Mouse (Mus musculus): ENCODE measurements around the gene Slc12a7.

DNA sequence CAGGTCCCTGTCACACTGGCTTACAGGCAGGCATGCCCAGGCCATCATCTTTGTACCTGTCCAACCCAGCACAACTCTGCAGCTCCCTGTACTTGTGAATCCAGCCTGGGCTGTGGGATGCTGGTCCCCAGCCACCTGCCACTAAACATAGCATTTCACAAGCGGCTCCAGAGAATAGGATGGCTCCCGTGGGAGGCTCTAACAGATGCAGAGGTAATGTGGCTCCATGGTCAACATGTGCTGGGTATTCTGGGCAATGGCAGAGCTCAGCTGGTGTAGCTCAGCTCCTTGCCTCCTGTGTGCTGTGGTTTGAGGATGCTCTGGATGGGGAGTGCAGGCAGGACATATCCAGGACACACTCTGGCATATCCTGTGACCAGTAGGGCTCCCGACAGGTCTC, 10.8 kb downstream of the Slc12a7 start:
- no peak for TF ChIP-seq POLR2A (IDR thresholded peaks at IDR 0.05; ENCODE audit: borderline replicate concordance, extremely low read depth, insufficient read depth, insufficient read length, poor library complexity, severe bottlenecking)
- no peak for TF ChIP-seq CTCF (IDR thresholded peaks at IDR 0.05; ENCODE audit: borderline replicate concordance, extremely low read depth, insufficient read depth, insufficient read length)
